Mouse (Mus musculus) frontal cortex, postnatal 25 days (tissue): ENCODE results near the gene Dnajc17.
A peak's percentile ranks its signal among the peaks of the same experiment; 100 is the strongest.

Experiments
- DNase-seq, 2 experiments: peaks; one replicate each; pipeline ENCODE4 v3.0.0; 2022; ENCODE audit warnings: low spot score in 2 of 2

Dnajc17 gene

DNA sequence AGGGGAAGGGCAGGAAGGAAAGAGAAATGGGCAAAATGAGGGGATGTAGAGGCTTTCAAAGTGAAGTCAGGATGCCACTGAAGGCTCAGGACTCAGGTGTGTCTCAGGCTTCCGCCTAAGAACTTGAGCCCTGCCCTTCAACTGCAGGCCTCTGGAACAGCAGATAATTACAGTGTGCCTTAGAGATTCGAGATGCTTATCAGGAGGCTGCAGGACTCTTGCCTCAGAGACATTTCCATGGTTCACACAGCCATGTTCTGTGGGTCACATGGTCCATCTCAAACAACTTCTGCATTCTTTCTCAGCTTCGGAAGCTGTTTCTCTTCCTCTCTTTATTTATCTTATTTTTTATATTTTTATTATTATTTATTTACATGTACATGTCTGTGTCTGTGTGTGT, 45.5 kb downstream of the Dnajc17 start:
- no peak for DNase-seq

DNA sequence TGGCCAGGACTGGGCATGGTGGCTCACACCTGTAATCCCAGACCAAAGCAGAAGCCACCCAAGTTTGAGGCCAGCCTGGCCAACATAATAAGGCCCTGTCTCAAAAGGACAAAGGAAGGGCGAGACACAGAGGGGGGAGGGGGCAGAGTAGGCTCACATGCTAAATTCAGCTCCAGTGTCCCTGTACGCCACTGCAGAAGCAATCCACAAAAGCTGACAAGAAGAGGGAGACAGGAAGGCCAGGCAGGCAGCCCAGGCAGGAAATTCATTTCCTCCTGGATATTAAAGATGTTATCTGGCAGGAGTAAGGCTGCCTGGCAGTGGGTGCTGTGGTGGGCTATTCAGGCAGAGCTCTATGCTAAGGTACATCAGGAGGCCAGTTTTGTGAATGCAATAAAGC, 47.3 kb downstream of the Dnajc17 start:
- DNase-seq: no peak

DNA sequence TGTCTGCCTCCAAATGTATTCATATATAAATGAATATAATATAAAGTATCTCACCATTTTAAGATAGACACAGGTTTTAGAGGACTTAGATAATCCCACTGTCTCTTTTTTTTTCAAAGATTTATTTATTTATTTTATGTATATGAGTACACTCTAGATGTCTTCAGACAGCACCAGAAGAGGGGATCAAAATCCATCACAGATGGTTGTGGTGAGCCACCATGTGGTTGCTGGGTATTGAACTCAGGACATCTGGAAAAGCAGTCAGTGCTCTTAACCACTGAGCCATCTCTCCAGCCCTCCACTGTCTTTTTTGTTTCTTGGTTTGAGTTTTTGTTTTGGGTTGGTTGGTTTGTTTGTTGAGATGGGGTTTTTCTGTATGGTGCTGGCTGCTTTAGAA, 50.8 kb downstream of the Dnajc17 start:
- DNase-seq: no peak

DNA sequence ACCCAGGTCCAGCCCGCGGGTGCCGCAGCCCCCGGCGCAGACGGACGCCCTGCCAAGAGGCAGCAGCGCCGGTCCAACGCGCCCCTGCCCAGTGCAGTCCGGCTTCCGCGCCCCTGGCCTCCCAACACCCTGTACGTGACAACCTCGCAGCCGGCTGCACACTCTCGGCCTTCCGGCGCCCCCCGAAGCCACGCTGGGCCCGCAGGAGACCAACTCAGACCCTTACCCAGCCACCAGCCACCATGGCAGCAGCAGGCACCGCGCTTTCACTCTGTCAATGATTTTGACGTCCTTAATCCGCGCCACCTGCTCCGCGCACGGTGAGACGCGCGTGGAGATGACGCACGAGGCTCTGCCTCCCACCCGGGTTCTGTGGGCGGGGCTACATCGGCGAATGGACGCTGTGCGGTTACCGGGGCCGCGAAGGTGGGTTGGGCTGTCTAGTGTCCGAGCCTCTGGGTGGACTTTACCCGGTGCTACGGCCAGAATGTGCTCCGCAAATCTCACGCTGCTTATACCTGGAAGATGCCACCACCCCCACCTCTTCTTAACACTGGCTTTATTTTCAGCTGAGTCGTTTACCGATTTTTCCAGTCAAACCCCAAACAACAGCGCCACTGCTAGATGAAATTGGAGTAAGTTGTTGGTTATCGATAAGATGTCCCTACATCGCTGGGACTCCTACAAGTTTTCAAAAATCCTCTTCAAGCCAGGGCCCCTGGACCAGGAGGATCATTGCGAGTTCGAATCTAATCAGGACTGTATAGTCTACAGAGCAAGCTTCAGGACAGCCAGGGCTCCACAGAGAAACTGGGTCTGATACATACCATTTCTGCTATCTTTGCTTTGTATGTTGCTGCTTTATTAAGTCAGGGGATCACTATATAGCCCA, 51.7 kb downstream of the Dnajc17 start, which contains the start of gene Rmdn3:
TSS of gene Rmdn3 (minus strand) at position 354 of the 892 bp plus-strand sequence.
- DNase-seq: peak; percentile 93 to 94

DNA sequence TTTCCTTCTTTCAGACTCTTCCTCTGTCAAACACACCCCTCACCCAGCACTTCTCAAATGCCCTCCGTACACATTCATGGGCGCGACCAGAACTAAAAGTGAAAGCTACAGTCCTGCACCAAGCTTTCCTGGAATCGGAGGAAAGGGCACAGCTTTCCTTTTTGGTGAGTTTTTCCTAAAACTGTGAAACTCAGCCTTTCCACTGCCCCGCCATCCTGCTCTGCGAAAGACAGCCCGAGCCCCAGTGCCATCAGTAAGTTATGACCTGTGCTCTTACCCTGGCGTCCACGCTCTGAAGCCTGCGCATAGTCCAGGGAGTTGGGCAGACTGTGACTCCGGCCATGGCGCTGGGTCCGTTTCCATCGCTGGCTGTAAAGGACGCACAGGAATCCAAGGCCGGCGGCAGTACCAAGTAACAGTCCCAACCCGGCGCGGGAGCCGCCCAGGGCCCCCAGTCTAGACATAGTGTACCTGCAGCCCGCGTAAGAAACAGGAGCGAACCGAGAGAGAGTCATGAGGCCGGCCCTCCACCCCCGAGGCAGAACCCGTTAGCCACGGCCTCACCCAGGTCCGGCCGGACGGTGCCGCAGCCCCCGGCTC, 52.4 kb downstream of the Dnajc17 start:
- no peak for DNase-seq

DNA sequence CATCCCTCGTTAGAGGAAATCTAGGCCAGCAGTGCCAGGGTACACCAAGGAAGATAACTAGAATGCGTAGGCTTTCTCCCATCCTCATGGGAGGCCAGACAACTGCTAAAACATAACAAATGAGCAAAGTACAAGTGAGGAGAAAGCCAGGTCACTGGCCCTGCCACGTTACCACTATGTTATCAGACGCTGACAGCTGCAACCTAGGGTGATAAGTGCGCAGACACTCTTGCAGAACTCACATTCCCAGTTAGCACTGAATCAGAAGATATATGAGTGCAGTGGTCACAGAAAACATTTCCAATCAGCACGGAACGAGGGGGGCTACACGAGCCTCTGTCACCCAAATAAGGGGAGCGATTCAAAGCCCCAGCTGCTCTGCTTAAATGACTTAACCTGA, 53.2 kb downstream of the Dnajc17 start:
- DNase-seq: no peak

DNA sequence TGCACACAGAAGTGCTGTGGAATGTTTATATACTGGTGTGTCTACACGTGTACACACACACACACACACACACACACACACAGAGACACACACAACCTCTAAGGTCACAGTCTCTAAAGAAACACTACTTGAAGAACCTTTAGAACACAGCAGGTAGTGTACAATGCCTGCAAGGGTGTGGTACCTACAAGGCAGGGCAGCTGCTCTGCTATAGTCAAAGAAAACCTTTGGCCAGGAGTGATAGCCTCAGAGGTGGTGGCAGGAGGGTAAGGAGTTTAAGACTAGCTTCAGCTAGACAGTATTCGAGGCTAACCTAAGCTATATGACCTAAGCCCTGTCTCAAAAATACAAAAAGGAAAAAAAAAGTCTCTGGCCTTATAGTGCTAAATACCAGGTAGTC, 53.9 kb downstream of the Dnajc17 start:
- DNase-seq: no peak

DNA sequence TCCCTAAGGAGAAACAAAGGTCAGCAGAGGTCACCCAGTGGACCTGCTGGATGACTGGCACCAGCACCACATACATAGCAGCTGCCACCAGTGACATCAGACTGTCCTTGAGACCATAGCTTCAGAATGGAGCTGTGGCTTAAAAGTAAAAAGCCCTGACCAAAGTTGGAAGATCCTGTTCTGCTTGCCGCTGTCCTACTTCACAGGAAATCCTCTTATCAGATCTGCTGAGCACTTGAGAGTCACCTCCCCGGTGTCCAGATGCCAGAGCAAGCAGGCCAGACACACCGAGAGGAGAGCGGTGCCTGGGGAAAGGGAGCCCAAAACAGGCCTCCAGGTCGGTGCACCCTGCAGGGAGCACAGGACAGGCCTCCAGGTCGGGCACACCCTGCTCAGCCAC, 56.3 kb downstream of the Dnajc17 start:
- no peak for DNase-seq

DNA sequence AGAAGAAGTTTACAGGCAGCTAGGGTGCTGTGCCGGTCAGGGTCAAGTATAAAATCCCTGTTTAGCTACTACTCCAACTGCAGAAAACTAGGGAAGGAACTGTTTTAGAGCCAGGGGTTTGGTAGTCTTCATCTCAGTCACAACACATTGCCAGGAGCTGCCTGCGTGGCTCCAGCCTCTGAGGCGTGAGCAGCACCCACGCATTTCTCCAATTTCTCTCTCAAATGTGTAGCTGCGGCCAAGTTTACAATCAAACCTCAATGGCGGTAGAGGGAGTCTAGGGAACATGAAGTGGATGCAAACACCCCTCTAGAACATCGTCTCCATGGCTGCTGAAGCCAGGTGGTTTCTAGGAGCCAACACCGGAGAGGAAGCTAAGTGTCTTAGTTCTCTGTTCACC, 60.8 kb downstream of the Dnajc17 start:
- DNase-seq: no peak

DNA sequence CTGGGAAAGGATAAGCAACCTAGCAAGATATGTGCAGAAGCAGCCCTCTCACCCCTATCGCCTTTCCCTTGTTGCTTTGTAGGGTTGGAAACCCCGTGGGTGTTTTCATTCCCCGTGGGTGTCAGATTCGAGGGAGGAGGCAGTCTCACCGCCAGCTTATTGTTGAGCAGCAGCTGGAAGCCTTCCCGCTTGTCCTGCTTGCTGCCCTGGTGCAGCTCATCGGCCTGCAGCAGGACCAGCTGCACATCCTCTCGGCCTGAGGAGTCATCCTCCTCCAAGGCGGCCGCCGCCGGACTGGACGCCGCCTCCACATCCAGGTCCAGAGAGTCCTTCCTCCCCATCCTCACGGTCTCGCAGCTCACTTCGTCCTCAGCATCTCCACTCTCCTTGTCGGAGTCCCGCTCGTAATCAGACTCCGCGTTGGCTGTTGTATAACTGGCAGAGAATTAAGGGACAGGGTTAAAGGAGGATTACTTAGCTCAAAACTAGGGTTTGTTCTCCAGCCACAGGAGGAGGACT, 61.4 kb downstream of the Dnajc17 start:
- DNase-seq: no peak

DNA sequence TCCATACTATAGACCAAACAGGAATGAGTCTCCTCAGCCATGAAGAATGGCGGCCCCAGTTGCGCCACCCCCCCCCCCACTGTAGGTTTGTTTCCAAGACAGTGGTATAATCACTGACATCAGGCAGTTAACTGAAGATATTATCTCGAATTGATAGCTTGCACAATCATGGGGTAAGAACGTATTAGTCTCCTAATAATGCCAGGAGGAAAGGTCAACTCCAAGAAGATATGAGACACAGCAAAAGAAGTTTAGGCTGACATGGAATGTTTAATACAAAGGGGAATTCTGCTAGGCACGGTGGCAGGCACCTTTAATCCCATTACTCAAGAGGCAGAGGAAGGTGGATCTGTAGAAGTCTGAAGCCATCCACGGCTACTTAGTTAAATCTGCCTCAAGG, 62.2 kb downstream of the Dnajc17 start:
- DNase-seq: no peak

DNA sequence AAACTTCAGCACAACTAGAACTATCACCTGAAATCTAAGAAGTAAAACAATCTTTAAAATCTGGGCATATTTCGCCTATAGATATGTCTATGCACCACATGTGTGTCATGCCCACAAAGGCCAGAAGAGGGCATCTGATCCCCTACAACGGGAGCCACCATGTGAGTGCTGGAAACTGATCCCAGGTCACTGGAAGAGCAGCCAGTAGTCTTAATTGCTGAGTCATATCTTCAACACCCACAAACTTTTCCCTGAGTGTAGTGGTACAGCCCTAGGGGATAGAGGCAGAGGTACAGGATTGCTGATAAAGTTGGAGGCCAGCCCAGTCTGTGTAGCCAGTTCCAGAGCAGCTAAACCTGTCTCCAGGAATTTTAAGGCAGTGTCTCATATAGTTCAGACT, 63.4 kb downstream of the Dnajc17 start:
- no peak for DNase-seq

DNA sequence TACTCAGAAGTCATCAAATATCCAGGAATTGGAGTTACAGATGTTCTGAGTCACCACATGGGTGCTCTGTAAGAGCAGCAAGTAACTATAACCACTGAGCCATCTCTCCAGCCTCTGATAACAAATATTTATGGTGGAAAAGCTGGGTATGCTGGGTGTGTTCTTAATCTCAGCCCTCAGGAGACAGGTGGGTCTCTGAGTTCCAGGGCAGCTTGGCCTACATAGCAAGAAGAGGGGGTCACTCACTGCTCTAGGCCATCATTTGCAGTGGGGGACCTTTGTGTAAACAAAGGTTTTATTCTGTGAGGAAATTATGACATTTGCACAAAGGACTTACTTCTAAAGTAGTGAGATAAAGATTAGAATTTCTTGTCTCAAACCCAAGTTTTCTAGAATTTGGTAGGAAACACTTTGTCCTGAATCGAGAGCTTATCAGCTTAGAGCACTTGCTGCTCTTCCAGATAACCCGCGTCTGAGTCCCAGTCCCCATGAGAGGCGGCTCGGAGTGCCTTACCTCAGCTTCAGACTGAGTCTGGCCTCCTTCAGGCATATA, 72.2 kb downstream of the Dnajc17 start:
- DNase-seq: no peak
